Mouse (Mus musculus) spleen, postnatal 36 days (tissue): ENCODE data around the gene Dnaaf5.

ENCODE experiments used
- DNase-seq, 2 experiments: peaks; one replicate each; pipeline ENCODE4 v3.0.0; 2022; ENCODE audit warnings: low spot score in 2 of 2, mixed read lengths in 1 of 2

Dnaaf5 gene

GRCm38 (mm10) chr5:139149681-139150602 lies at the start of gene Dnaaf5, which contains the start of gene Prkar1b:
Dnaaf5 (plus strand) TSS chr5:139150223.
Prkar1b (minus strand) TSS chr5:139150001.
- DNase-seq, result peak; percentile 97 to 98

- DNase-seq, result no peak
Measured at GRCm38 (mm10) chr5:139101783-139102182, 48.2 kb upstream of the Dnaaf5 start.

- DNase-seq, result no peak
Measured at GRCm38 (mm10) chr5:139107815-139108214, 42.2 kb upstream of the Dnaaf5 start.

- no peak for DNase-seq
Measured at GRCm38 (mm10) chr5:139110140-139110855, 39.7 kb upstream of the Dnaaf5 start.

GRCm38 (mm10) chr5:139111991-139112390 lies 38.0 kb upstream of the Dnaaf5 start:
- DNase-seq, result no peak

GRCm38 (mm10) chr5:139112418-139112817 lies 37.6 kb upstream of the Dnaaf5 start:
- no peak for DNase-seq

GRCm38 (mm10) chr5:139114876-139115275 lies 35.1 kb upstream of the Dnaaf5 start:
- no peak for DNase-seq

- DNase-seq, result no peak
Measured at GRCm38 (mm10) chr5:139115507-139115906, 34.5 kb upstream of the Dnaaf5 start.

GRCm38 (mm10) chr5:139118139-139118960 lies 31.7 kb upstream of the Dnaaf5 start:
- DNase-seq, result no peak

- DNase-seq, result no peak
Measured at GRCm38 (mm10) chr5:139118961-139119276, 31.1 kb upstream of the Dnaaf5 start.

GRCm38 (mm10) chr5:139125717-139126116 lies 24.3 kb upstream of the Dnaaf5 start:
- DNase-seq, result no peak

- no peak for DNase-seq
Measured at GRCm38 (mm10) chr5:139128476-139129065, 21.5 kb upstream of the Dnaaf5 start.

- DNase-seq, result no peak
Measured at GRCm38 (mm10) chr5:139129078-139129477, 20.9 kb upstream of the Dnaaf5 start.

GRCm38 (mm10) chr5:139129572-139130151 lies 20.4 kb upstream of the Dnaaf5 start:
- DNase-seq, result no peak

- DNase-seq, result no peak
Measured at GRCm38 (mm10) chr5:139130351-139130750, 19.7 kb upstream of the Dnaaf5 start.

GRCm38 (mm10) chr5:139134501-139134900 lies 15.5 kb upstream of the Dnaaf5 start:
- no peak for DNase-seq

- DNase-seq, result no peak
Measured at GRCm38 (mm10) chr5:139136341-139136740, 13.7 kb upstream of the Dnaaf5 start.

- no peak for DNase-seq
Measured at GRCm38 (mm10) chr5:139137176-139137575, 12.8 kb upstream of the Dnaaf5 start.

GRCm38 (mm10) chr5:139138261-139138925 lies 11.6 kb upstream of the Dnaaf5 start:
- no peak for DNase-seq

- no peak for DNase-seq
Measured at GRCm38 (mm10) chr5:139138926-139139472, 11.0 kb upstream of the Dnaaf5 start.
